Mouse (Mus musculus): ENCODE measurements around the gene Itga11. TPM values are rescaled to one million over a fixed set of nuclear protein-coding genes. Genes with fewer than 3 reads are reported as not detected.

The Itga11 gene
- polyA plus RNA-seq, 1 experiment, result 1.1 TPM

DNA sequence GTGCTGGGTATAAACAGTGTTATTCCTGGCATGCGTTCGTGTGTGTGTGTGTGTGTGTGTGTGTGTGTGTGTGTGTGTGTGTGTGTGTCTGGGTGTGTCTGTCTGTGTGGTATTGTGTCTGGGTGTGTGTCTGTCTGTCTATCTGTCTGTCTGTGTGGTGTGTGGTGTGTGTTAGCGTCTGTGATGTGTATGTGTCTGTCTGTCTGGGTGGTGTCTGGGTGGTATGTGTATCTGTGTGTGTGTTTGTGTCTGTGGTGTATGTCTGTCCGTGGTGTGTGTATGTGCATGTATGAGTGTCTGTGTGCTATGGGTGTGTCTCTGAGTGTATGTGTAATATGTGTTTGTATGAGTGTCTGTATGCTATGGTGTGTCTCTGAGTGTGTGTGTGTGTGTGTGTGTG is 9.1 kb upstream of the Itga11 start:
- no peak for TF ChIP-seq POLR2A (IDR thresholded peaks at IDR 0.05; ENCODE audit: borderline replicate concordance, control insufficient read depth, low read depth, low read length)
- TF ChIP-seq CTCF (IDR thresholded peaks at IDR 0.05; ENCODE audit: control insufficient read depth, insufficient read depth, low read length), result no peak

DNA sequence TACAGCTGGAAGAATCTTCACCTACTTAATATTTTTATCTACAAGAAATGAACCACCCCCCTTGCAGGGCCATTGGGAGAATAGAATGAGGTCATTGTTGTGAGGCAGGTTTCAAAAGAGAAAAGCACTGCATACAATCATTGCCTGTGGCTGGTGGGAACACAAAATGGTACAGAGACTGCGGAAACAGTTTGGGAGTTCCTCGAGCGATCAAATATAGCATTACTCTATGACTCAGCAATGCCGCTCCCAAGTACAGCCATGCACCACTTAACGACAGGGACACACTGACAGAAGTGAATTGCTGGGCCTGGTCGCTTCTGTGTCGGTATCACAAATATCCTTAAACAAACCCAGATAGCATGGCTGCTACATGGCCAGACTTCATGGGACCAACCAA is 4.4 kb upstream of the Itga11 start:
- H3K4me1 ChIP-seq (ENCODE audit: control insufficient read depth, insufficient read depth, low read length), result no peaks in the 10 kb centered on the region
- H3K4me3 ChIP-seq (replicated peaks; ENCODE audit: control insufficient read depth, low read depth, low read length), result no peak overlapping the region
- WGBS, result 74% methylated on average over 7 of the region's 7 CpGs
- no peak for TF ChIP-seq CTCF (IDR thresholded peaks at IDR 0.05; ENCODE audit: control insufficient read depth, insufficient read depth, low read length)
- no peak for TF ChIP-seq POLR2A (IDR thresholded peaks at IDR 0.05; ENCODE audit: borderline replicate concordance, control insufficient read depth, low read depth, low read length)
- no peak overlapping the region for H3K27ac ChIP-seq (ENCODE audit: control insufficient read depth, insufficient read depth, low read depth, low read length, poor library complexity)

More for the DNA sequence above, 9.1 kb upstream of the Itga11 start:
- Histone ChIP-seq H3K27ac (ENCODE audit: control insufficient read depth, insufficient read depth, low read depth, low read length, poor library complexity) (no peak overlapping the region), H3K4me1 (ENCODE audit: control insufficient read depth, insufficient read depth, low read length) (no peaks in the 10 kb centered on the region), H3K4me3 (replicated peaks; ENCODE audit: control insufficient read depth, low read depth, low read length) (no peak overlapping the region)
- 76% methylated on average over 4 of the region's 4 CpGs for WGBS

DNA sequence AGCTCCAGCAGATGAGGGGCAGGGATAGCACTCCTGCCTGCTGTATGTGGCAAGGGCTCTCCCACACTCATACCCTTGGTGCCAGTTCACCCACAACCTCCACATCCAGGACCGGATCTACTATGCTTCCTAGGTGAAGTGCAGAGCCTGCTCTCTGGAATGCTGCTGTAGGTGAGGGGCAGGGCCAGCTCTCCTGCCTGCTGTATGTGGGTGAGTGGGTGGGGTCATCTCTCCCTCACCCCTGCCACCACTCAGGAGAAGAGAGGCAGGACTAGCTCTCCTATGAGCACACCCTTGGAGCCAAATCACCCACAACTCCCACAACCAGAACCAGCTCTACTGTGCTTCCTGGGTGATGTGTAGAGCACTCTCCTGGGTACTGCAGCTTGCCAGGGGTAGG is 2.5 kb upstream of the Itga11 start:
- Histone ChIP-seq H3K27ac (ENCODE audit: control insufficient read depth, insufficient read depth, low read depth, low read length, poor library complexity) (no peak overlapping the region), H3K4me3 (replicated peaks; ENCODE audit: control insufficient read depth, low read depth, low read length) (no peak overlapping the region), H3K4me1 (ENCODE audit: control insufficient read depth, insufficient read depth, low read length) (no peaks in the 10 kb centered on the region)
- TF ChIP-seq POLR2A (IDR thresholded peaks at IDR 0.05; ENCODE audit: borderline replicate concordance, control insufficient read depth, low read depth, low read length) (no peak), CTCF (IDR thresholded peaks at IDR 0.05; ENCODE audit: control insufficient read depth, insufficient read depth, low read length) (no peak)
- WGBS, result 76% methylated on average over 1 of the region's 1 CpGs

DNA sequence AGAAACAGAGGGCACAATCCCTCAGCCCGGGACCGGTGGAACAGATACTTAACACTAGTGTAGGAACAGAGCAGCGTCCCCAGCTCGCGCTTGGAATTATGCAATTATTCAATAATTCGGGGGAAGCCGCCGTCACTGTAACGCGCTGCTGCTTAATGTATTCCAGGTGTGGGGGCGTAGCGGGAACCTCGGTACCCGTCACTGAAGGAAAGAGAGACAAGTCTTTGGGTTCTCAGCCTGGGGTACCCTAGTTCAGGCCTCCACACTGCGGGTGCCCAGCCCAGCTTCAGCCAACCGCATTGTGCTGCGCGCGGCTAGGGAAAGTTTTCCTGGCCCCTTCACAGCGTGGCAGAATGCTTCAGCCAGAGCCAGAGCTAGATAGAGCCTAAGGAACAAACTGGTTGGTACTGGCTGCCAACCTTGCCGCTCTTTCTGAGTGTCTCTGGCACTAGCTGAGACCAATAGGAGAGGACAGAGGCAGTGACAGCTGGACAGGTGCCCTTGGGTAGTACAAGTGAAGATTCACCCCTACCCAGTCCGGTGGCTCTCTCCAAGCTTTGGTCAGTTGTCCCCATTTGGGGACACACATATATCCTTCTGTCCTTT is 1.0 kb downstream of the Itga11 start:
- 11% methylated on average over 22 of the region's 22 CpGs for WGBS
- no peak overlapping the region for H3K4me3 ChIP-seq (replicated peaks; ENCODE audit: control insufficient read depth, low read depth, low read length)

DNA sequence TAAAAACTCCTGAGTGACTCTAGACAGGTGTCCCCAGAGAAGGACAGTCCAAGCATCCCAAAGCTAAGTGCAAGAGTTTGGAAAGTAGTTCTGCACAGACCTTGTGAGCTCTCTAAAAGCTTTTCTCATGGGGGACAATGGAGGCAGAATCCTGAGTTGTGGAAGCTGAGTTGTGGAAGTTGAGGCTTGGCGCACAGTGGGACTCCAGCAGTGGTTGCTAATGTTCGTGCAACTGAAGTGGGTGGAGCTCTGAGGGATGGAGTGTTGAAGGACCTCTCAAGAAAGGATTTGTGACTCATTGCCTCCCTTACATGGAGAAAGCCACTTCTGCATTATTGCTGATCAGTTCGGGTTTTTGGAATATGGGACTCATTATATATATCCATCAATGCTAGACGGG is 1.8 kb downstream of the Itga11 start:
- Histone ChIP-seq H3K27ac (ENCODE audit: control insufficient read depth, insufficient read depth, low read depth, low read length, poor library complexity) (no peak overlapping the region), H3K4me1 (ENCODE audit: control insufficient read depth, insufficient read depth, low read length) (no peaks in the 10 kb centered on the region), H3K4me3 (replicated peaks; ENCODE audit: control insufficient read depth, low read depth, low read length) (no peak overlapping the region)
- TF ChIP-seq POLR2A (IDR thresholded peaks at IDR 0.05; ENCODE audit: borderline replicate concordance, control insufficient read depth, low read depth, low read length) (no peak), CTCF (IDR thresholded peaks at IDR 0.05; ENCODE audit: control insufficient read depth, insufficient read depth, low read length) (no peak)
- WGBS, result 60% methylated on average over 4 of the region's 4 CpGs

More for the DNA sequence above, 1.0 kb downstream of the Itga11 start:
- TF ChIP-seq CTCF (IDR thresholded peaks at IDR 0.05; ENCODE audit: control insufficient read depth, insufficient read depth, low read length) (no peak), POLR2A (IDR thresholded peaks at IDR 0.05; ENCODE audit: borderline replicate concordance, control insufficient read depth, low read depth, low read length) (no peak)
- Histone ChIP-seq H3K27ac (ENCODE audit: control insufficient read depth, insufficient read depth, low read depth, low read length, poor library complexity) (no peak overlapping the region), H3K4me1 (ENCODE audit: control insufficient read depth, insufficient read depth, low read length) (no peaks in the 10 kb centered on the region)

DNA sequence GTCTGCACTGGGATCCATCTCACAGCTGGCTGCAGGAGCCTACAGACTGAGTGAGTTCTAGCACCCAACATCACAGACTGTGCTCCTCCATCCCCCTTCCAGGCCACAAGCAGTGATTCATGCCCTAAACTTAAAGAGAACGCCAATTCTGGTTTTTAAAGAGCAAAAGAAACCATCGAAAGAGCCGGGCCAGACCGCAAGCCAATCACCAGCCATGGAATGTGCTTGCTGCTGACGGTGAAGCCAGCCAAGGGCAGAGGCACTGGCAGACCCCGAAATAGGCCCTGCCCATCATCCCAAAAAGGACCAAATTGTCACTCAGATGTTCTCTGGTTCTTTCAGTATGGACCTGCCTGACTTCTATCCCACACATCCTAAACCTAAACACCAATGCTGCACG is 6.7 kb downstream of the Itga11 start:
- TF ChIP-seq POLR2A (IDR thresholded peaks at IDR 0.05; ENCODE audit: borderline replicate concordance, control insufficient read depth, low read depth, low read length), result no peak
- TF ChIP-seq CTCF (IDR thresholded peaks at IDR 0.05; ENCODE audit: control insufficient read depth, insufficient read depth, low read length), result no peak
- Histone ChIP-seq H3K4me3 (replicated peaks; ENCODE audit: control insufficient read depth, low read depth, low read length) (no peak overlapping the region), H3K27ac (ENCODE audit: control insufficient read depth, insufficient read depth, low read depth, low read length, poor library complexity) (no peak overlapping the region), H3K4me1 (ENCODE audit: control insufficient read depth, insufficient read depth, low read length) (no peaks in the 10 kb centered on the region)
- 84% methylated on average over 7 of the region's 7 CpGs for WGBS

DNA sequence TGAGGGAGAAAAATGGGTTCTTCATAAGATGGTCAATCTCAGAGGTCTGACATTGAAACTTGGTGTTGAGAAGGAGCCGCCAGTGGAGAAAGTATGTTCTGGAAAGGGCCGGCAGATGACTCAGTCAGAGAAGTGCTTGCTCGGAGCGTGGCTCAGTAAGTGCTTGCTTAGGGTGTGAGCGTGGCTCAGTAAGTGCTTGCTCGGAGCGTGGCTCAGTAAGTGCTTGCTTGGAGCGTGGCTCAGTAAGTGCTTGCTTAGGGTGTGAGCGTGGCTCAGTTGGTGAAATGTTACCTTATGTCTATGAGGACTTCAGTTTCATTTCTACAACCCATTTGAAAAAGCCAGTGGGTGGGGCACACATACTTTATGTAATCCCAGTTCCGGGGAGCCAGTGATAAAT is 12.1 kb downstream of the Itga11 start:
- no peak for TF ChIP-seq CTCF (IDR thresholded peaks at IDR 0.05; ENCODE audit: control insufficient read depth, insufficient read depth, low read length)

DNA sequence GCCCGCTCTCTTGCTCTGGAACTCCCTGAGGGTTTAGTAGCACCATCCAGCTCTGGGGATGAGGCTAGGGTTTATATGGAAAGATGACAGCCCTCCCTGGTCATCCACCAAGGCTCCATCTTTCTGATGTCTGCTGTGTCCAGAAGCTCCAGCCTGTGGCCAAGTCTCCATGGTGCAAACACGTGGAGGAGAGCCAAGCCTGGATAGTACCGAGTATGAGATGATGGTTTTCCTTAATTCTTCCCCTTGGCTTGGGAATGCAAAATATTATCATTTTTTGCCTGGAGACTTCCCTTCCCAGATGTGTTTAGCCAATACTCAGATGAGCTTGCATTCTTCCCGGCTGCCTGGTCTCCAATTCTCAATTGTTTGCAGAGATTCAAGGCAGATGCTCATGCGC is 16.4 kb downstream of the Itga11 start:
- Histone ChIP-seq H3K4me1 (ENCODE audit: control insufficient read depth, insufficient read depth, low read length) (no peaks in the 10 kb centered on the region), H3K27ac (ENCODE audit: control insufficient read depth, insufficient read depth, low read depth, low read length, poor library complexity) (no peak overlapping the region), H3K4me3 (replicated peaks; ENCODE audit: control insufficient read depth, low read depth, low read length) (no peak overlapping the region)
- WGBS, result 79% methylated on average over 5 of the region's 5 CpGs
- TF ChIP-seq CTCF (IDR thresholded peaks at IDR 0.05; ENCODE audit: control insufficient read depth, insufficient read depth, low read length) (no peak), POLR2A (IDR thresholded peaks at IDR 0.05; ENCODE audit: borderline replicate concordance, control insufficient read depth, low read depth, low read length) (no peak)

More for the DNA sequence above, 12.1 kb downstream of the Itga11 start:
- Histone ChIP-seq H3K27ac (ENCODE audit: control insufficient read depth, insufficient read depth, low read depth, low read length, poor library complexity) (no peak overlapping the region), H3K4me1 (ENCODE audit: control insufficient read depth, insufficient read depth, low read length) (no peaks in the 10 kb centered on the region), H3K4me3 (replicated peaks; ENCODE audit: control insufficient read depth, low read depth, low read length) (no peak overlapping the region)
- WGBS, result 83% methylated on average over 10 of the region's 10 CpGs

DNA sequence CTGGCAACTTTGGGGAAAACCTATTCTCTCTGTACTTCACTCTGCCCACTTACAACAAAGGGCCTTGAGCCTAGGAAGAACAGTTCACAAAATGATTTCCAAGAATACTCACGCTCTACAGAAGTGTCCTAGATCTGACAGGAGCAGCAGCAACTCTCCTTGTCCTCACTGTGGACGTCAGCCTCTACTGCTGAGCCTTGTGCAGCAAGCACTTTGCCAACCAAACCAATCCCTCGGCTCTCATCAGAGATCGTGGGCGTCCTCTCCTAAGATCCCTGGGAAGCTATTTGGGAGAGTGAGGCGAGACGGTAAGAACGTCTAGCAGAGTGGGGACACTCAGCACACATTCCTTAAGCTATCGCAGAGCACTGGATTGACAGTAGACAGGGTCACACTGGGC is 17.6 kb downstream of the Itga11 start:
- H3K4me1 ChIP-seq (ENCODE audit: control insufficient read depth, insufficient read depth, low read length), result no peaks in the 10 kb centered on the region
- TF ChIP-seq POLR2A (IDR thresholded peaks at IDR 0.05; ENCODE audit: borderline replicate concordance, control insufficient read depth, low read depth, low read length), result no peak
- H3K4me3 ChIP-seq (replicated peaks; ENCODE audit: control insufficient read depth, low read depth, low read length), result no peak overlapping the region
- no peak overlapping the region for H3K27ac ChIP-seq (ENCODE audit: control insufficient read depth, insufficient read depth, low read depth, low read length, poor library complexity)
- 78% methylated on average over 9 of the region's 9 CpGs for WGBS

All from bone marrow, adult 2 months (tissue).